Mouse (Mus musculus) neural tube, embryonic 14.5 days (tissue): Measurements from ENCODE around the gene Snd1. TPM values are rescaled to one million over a fixed set of nuclear protein-coding genes. Genes with fewer than 3 reads are reported as not detected.

Experiments used
- ATAC-seq: fragments of 200-750 bp; cut with Nextera tagmentation; 2 replicates; pipeline ENCODE4 v1.8.0; 2017; ENCODE audit warnings: low read depth, mild to moderate bottlenecking, moderate TSS enrichment, moderate library complexity
- H3K27ac ChIP-seq: fragments of 300-500 bp; sonication (generic); 2 replicates; pipeline ENCODE4 v1.5.1; 2014; ENCODE audit warnings: low read depth, mild to moderate bottlenecking, control low read depth, low read length, moderate library complexity, mixed read lengths
- H3K27me3 ChIP-seq: fragments of 300-500 bp; sonication (generic); 2 replicates; pipeline ENCODE4 v1.6.1; 2014; ENCODE audit warnings: low read length; ENCODE audit not compliant: control insufficient read depth, insufficient read depth
- H3K36me3 ChIP-seq: fragments of 300-500 bp; sonication (generic); 2 replicates; pipeline ENCODE4 v1.6.1; 2014; ENCODE audit warnings: low read length, mixed read lengths; ENCODE audit not compliant: control insufficient read depth, insufficient read depth
- H3K4me1 ChIP-seq: fragments of 300-500 bp; sonication (generic); 2 replicates; pipeline ENCODE4 v1.6.1; 2014; ENCODE audit warnings: low read length; ENCODE audit not compliant: control insufficient read depth, insufficient read depth
- H3K4me2 ChIP-seq: fragments of 300-500 bp; sonication (generic); 2 replicates; pipeline ENCODE4 v1.6.1; 2014; ENCODE audit warnings: mild to moderate bottlenecking, low read depth, low read length, control low read depth
- H3K4me3 ChIP-seq: fragments of 300-500 bp; sonication (generic); 2 replicates; pipeline ENCODE4 v1.5.1; 2014; ENCODE audit warnings: low read depth, low read length, control low read depth, mixed read lengths
- H3K9ac ChIP-seq: fragments of 300-500 bp; sonication (generic); replicated peaks from 2 replicates; pipeline ENCODE4 v1.6.1; 2014; ENCODE audit warnings: low read depth, mild to moderate bottlenecking, control low read depth, low read length, mixed read lengths
- H3K9me3 ChIP-seq: fragments of 300-500 bp; sonication (generic); 2 replicates; pipeline ENCODE4 v1.6.1; 2016; ENCODE audit warnings: low read length; ENCODE audit not compliant: control insufficient read depth
- WGBS: fragments of 180-500 bp; shearing (Covaris S2); extraction: QIAGEN DNeasy Blood & Tissue Kit; methylation state at CpG from one replicate; pipeline ENCODE4 v1.1.7; 2014; 5-methylcytosine and 5-hydroxymethylcytosine counted together
- polyA plus RNA-seq: library from polyadenylated mRNA; unstranded; fragments of >200 nt; fragmentation: Nextera tagmentation; extraction: Ambion mirVana; gene quantifications from 2 replicates; pipeline ENCODE4 v1.2.1, GENCODE M21; 2014

Snd1 gene
- polyA plus RNA-seq, 1 experiment from 2014 or later: 73.8 TPM

DNA sequence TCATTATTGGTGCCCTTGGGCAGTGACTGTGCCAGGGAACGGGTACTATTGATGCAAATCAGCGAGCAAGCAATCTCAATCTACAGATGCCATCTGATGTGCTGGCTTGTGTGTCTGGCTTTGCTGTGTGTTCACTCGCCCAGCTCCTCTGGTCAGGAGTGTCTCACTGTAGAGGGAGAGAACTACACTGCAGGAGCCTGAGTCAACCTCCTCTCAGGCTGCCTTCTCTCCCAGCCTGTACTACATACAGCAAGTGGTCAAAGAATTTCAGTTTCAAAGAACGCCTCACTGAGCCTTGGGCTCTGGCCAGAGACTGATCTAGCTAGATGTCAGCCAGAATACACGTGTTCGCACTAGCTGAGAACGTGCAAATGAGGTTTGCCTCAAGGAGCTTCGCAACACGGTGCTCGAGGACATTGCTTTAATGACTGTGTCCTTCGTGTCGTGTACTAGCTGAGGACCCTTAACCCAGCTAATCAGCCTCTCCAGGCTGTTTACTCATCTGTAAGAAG is 420.1 kb downstream of the Snd1 start:
- no peaks in the 10 kb centered on the region for H3K36me3 ChIP-seq
- H3K4me1 ChIP-seq: peaks cover 26% of the 10 kb centered on the region
- WGBS: 51% methylated on average over 12 of the region's 12 CpGs
- no peak overlapping the region for H3K27ac ChIP-seq
- no peak for ATAC-seq
- H3K4me2 ChIP-seq: no peak overlapping the region
- H3K9ac ChIP-seq: no peak overlapping the region
- H3K27me3 ChIP-seq: no peaks in the 10 kb centered on the region
- no peaks in the 10 kb centered on the region for H3K9me3 ChIP-seq
- H3K4me3 ChIP-seq: no peak overlapping the region

DNA sequence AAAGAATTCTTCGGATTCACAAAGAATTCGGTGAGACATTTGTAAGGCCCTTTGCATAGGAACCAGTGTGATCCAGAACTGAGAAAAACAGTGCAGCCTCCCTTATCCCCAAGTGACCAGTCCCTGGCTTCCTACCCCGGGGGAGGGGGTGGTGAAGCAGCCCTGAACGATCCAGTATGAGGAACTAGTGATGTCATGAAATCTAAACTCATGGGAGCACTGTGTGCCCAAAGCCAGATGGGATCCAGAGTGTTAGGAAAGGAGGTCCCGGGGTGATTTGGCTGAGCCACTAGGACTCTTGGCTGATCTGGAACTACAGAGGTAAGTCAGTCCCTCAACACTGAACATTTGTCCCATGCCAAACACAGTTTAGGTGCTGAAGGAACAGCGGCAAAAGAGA is 420.8 kb downstream of the Snd1 start:
- H3K36me3 ChIP-seq: no peaks in the 10 kb centered on the region
- H3K27me3 ChIP-seq: no peaks in the 10 kb centered on the region
- no peak overlapping the region for H3K9ac ChIP-seq
- H3K4me1 ChIP-seq: peaks cover 19% of the 10 kb centered on the region
- H3K9me3 ChIP-seq: no peaks in the 10 kb centered on the region
- H3K27ac ChIP-seq: no peak overlapping the region
- WGBS: 74% methylated on average over 6 of the region's 6 CpGs
- no peak for ATAC-seq
- no peak overlapping the region for H3K4me2 ChIP-seq
- no peak overlapping the region for H3K4me3 ChIP-seq

DNA sequence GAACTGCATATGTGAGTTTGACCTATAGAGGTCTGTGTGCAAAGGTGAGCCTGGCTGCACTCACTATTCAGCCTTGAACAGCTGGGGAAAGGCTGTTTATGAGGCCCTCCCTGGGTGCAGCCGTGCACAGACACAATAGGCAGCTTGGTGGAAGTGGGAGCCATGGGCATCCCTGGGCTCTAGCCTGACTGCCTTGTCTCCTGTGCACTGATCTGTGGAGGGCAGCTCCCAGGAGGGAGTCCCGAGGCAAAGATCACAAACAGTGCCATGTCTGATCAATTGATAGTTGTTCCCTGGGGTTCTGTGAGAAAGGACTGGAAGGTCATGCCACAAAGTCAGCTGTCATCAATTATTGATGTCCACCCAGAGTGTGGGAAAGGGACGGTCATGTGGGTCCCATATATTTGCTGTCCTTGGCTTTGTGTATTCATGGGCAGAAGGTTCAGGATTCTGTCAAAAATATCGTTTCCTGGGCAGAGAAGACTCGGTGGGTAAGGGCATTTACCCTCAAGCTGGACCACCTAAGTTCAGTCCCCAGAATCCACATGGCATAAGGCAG is 421.9 kb downstream of the Snd1 start:
- H3K4me3 ChIP-seq: no peak overlapping the region
- no peak overlapping the region; the same call in 1 of the 2 replicates for H3K27ac ChIP-seq
- H3K27me3 ChIP-seq: no peaks in the 10 kb centered on the region
- peaks cover 8% of the 10 kb centered on the region; the same call in 1 of the 2 replicates for H3K4me1 ChIP-seq
- no peaks in the 10 kb centered on the region for H3K9me3 ChIP-seq
- no peaks in the 10 kb centered on the region for H3K36me3 ChIP-seq
- 0 out of 2 replicates have a peak, but pooled peaks have one; percentile 3 for ATAC-seq
- 8% methylated on average over 5 of the region's 5 CpGs for WGBS
- H3K4me2 ChIP-seq: no peak overlapping the region
- no peak overlapping the region for H3K9ac ChIP-seq

DNA sequence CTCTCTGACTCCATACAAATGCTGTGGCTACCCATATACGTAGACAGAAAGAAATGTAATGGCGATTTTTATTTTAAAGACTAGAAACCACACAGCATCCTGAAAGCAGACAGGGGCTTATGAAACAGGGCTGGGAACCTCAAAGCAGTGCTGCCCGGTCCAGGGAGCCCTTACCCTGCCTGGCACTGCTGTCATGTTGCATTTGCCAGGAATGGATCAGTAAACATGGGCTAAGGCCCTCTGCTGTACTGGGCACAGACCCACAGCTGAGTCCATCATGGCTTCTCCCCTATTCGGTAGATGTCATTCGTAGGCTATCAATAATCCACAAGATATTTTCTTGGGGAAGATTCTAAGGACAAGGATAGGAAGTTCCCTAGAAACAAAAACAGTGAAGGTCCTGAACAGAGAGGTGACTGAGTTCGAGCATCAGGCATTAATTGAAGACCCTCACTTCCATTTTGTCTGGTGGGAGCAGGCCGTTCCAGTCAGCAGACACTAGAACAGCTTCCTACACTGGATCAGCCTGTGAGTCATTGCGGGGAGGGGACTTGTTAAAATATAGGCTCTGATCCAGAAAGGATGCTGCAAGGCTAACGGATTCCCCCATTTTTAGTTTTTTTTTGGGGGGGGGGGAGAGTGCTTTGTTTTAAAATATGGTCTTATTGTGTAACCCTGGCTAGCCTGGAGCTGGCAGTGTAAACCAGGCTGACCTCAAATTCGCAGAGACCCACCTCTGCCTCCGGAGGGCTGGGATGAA is 422.6 kb downstream of the Snd1 start:
- H3K36me3 ChIP-seq: no peaks in the 10 kb centered on the region
- no peak overlapping the region for H3K4me2 ChIP-seq
- no peak for ATAC-seq
- no peak overlapping the region for H3K9ac ChIP-seq
- no peaks in the 10 kb centered on the region for H3K9me3 ChIP-seq
- H3K4me3 ChIP-seq: no peak overlapping the region
- H3K27me3 ChIP-seq: no peaks in the 10 kb centered on the region
- peaks cover 7% of the 10 kb centered on the region; the same call in 1 of the 2 replicates for H3K4me1 ChIP-seq
- H3K27ac ChIP-seq: no peak overlapping the region; the same call in 1 of the 2 replicates
- WGBS: 52% methylated on average over 11 of the region's 11 CpGs

DNA sequence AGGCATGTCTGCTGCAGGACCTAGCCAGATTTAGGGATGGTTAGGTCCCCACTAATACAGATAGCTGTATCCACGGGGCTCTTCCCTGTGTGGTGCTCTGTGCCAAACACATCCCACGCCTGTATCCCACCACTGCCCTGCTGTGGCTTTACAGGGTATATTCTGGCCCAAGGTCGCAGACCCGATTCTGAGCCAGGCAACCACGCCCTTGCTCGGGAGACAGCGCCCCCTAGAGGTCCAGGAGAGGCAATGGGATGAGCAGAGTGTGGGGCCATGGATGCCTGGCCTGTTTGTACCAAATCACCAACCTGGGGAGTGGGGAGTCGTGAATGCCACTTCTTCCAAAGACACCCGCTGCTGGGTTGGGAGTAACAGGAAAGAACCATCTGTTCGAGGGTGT is 423.9 kb downstream of the Snd1 start:
- Histone ChIP-seq H3K9me3 (no peaks in the 10 kb centered on the region), H3K4me3 (no peak overlapping the region), H3K9ac (no peak overlapping the region), H3K4me1 (peaks cover 7% of the 10 kb centered on the region; the same call in 1 of the 2 replicates), H3K27ac (no peak overlapping the region), H3K27me3 (no peaks in the 10 kb centered on the region), H3K4me2 (no peak overlapping the region), H3K36me3 (no peaks in the 10 kb centered on the region)
- ATAC-seq: peak; percentile 29; the same call in 1 of the 2 replicates
- 14% methylated on average over 10 of the region's 10 CpGs for WGBS

DNA sequence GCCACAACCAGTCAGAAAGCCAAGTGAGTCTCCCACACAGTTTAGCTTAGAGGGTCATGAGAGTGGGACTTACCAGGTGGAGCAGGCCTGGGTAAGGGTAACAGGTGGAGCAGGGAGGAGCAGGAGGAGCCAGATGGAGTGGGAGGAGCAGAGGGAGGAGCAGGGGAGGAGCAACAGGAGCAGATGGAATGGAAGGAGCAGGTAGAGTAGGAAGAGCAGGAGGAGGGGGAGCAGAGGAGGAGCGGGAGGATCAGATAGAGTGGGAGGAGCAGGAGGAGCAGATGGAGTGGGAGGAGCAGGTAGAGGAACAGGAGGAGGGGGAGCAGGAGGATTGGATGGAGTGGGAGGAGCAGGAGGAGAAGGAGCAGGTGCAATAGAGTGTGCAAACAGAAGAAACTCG is 427.6 kb downstream of the Snd1 start:
- H3K27ac ChIP-seq: no peak overlapping the region
- ATAC-seq: no peak
- H3K36me3 ChIP-seq: no peaks in the 10 kb centered on the region
- H3K9ac ChIP-seq: no peak overlapping the region
- no peak overlapping the region for H3K4me2 ChIP-seq
- H3K4me3 ChIP-seq: no peak overlapping the region
- no peaks in the 10 kb centered on the region for H3K9me3 ChIP-seq
- H3K4me1 ChIP-seq: peaks cover 2% of the 10 kb centered on the region; the same call in 1 of the 2 replicates
- no peaks in the 10 kb centered on the region for H3K27me3 ChIP-seq
- WGBS: 54% methylated on average over 2 of the region's 2 CpGs

DNA sequence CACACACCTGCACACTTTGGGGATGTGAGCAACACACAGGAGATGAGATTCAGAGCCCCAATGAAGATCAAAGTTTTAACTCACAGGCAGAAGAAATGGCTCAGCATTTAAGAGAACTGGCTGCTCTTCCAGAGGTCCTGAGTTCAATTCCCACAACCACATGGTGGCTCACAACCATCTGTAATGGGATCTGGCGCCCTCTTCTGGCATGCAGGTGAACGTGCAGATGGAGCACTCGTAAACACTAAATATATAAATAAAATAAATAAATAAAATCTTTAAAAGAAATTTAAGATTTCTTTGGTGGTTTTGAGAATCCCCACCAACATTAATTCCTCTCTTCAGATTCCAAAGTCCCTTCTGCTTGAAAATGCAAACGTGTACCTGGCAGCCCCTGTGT is 429.5 kb downstream of the Snd1 start:
- 81% methylated on average over 4 of the region's 4 CpGs for WGBS
- H3K36me3 ChIP-seq: no peaks in the 10 kb centered on the region
- H3K27me3 ChIP-seq: no peaks in the 10 kb centered on the region
- no peak overlapping the region for H3K27ac ChIP-seq
- ATAC-seq: no peak
- peaks cover 2% of the 10 kb centered on the region; the same call in 1 of the 2 replicates for H3K4me1 ChIP-seq
- H3K4me2 ChIP-seq: no peak overlapping the region
- H3K9ac ChIP-seq: no peak overlapping the region
- no peaks in the 10 kb centered on the region for H3K9me3 ChIP-seq
- H3K4me3 ChIP-seq: no peak overlapping the region

DNA sequence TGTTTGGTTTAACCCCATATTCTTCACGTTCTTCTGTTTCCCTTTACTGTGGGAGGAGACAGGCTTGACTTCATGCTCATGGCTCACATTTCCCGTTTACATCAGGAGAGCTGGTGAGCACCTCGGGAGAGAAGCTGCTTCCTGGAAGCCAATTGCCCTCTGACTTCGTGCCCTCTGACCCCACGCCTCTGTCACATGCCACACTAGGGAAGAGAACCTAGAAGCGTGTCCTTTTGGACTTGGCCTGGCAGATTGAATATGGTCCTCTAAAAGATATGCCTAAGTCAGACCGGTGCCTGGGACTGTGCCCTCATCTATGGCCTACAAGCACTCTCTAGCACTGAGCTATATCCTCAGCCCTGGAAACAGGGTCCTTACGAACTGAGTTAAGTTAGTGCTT is 430.4 kb downstream of the Snd1 start:
- H3K36me3 ChIP-seq: no peaks in the 10 kb centered on the region
- 80% methylated on average over 8 of the region's 8 CpGs for WGBS
- H3K4me1 ChIP-seq: peaks cover 2% of the 10 kb centered on the region; the same call in 1 of the 2 replicates

DNA sequence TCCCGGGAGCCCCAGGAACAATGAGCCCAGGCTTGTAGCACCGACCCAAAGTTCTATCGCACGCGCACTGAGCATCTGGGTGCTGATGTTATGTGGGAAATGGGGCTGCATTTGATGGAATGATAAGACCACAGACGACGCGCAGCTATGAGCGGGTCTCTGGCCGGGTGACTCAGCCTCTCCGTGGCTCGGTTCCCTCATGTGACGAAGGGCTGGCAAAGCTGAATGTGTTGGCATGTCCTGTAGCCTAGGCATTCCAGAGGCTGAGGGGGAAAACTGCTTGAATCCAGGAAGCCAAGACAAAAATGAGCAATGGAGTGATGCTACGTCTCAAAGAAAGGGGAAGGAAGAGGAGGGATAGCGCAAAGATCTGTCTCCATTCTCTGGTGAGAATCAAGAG is 434.9 kb downstream of the Snd1 start:
- ATAC-seq: no peak
- WGBS: 85% methylated on average over 15 of the region's 15 CpGs

More for the DNA sequence above, 430.4 kb downstream of the Snd1 start:
- no peak for ATAC-seq
- no peak overlapping the region for H3K4me3 ChIP-seq
- no peaks in the 10 kb centered on the region for H3K9me3 ChIP-seq
- no peak overlapping the region for H3K9ac ChIP-seq
- no peak overlapping the region for H3K27ac ChIP-seq
- no peak overlapping the region for H3K4me2 ChIP-seq
- H3K27me3 ChIP-seq: no peaks in the 10 kb centered on the region

More for the DNA sequence above, 434.9 kb downstream of the Snd1 start:
- H3K4me2 ChIP-seq: no peak overlapping the region
- H3K9me3 ChIP-seq: no peaks in the 10 kb centered on the region
- H3K27ac ChIP-seq: no peak overlapping the region
- H3K4me3 ChIP-seq: no peak overlapping the region
- no peaks in the 10 kb centered on the region for H3K36me3 ChIP-seq
- peaks cover 2% of the 10 kb centered on the region; the same call in 1 of the 2 replicates for H3K4me1 ChIP-seq
- no peaks in the 10 kb centered on the region for H3K27me3 ChIP-seq
- H3K9ac ChIP-seq: no peak overlapping the region
